Mouse (Mus musculus) liver, adult 2 months (tissue): ENCODE results near the gene Wasf3.

ENCODE experiments used
- CTCF ChIP-seq: fragments of 200-500 bp; IDR thresholded peaks from 2 replicates; pipeline ENCODE4 v1.5.1; 2011; ENCODE audit warnings: low read depth, low read length, control low read depth
- POLR2A ChIP-seq: fragments of 200-500 bp; IDR thresholded peaks from 2 replicates; pipeline ENCODE4 v1.6.1; 2011; ENCODE audit warnings: low read length, control low read depth; ENCODE audit not compliant: insufficient read depth; ENCODE audit errors: extremely low read depth

DNA sequence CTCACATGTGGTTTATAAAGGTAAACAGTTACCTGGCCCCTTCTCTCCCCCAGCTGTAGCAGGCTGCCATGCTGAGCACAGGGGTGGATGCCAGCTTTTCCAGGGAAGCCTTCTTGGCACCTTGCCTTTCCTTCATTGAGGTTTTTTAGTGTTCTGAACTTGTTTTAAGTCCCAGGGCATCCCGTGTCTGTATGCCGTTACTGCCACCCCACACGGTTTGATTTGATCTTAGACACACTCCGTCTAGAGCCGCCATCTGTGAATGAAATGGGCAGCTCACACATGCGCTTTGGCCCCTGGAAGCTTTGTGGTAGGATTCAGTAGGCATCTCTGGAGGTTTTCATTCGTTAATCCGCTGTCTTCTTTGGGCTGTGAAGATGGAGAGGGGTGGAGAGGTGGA, 23.8 kb downstream of the Wasf3 start:
- TF ChIP-seq POLR2A (no peak), CTCF (no peak)
